Mouse (Mus musculus) embryonic fibroblast, embryonic 13.5 days (primary cell): ENCODE data around the gene Scn10a.

Source experiments
- CTCF ChIP-seq: IDR thresholded peaks from 2 replicates; pipeline ENCODE4 v1.5.1; 2011; ENCODE audit warnings: mild to moderate bottlenecking, control low read depth, low read length, moderate library complexity, borderline replicate concordance; ENCODE audit not compliant: insufficient read depth
- POLR2A ChIP-seq: IDR thresholded peaks from 2 replicates; pipeline ENCODE4 v1.6.1; 2011; ENCODE audit warnings: low read depth, mild to moderate bottlenecking, control low read depth, low read length, moderate library complexity

DNA sequence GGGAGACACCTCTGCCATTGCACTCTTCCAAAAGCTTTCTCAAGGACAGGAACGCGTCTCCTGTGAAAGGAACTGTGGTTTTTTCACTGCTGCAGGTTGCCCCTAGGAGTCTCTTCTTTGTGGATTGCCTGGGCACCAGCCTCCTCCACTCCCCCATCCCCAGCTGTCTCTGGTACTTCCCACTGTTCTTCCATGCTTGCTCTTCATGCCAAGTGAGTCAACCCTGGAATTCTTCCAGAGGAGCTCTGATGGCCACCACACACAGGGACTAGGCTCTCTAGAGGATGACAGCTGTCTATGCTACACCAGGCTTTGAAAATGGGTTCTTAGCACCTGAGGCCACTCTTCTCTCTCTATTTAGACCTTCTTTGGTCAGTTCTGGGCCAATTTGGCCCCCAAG lies 142.1 kb downstream of the Scn10a start:
- TF ChIP-seq POLR2A (no peak), CTCF (no peak)
